Mouse (Mus musculus): ENCODE measurements around the gene Kif11. TPM values are rescaled to one million over a fixed set of nuclear protein-coding genes. Genes with fewer than 3 reads are reported as not detected.

The Kif11 gene
- total and polyA plus RNA-seq, 2 experiments from 2014 or later = 10.8 to 31.4 TPM

- Histone ChIP-seq H3K27me3 (ENCODE audit: control insufficient read depth, insufficient read depth, low read length) (peaks cover 89% of the 10 kb centered on the region), H3K36me3 (replicated peaks; ENCODE audit: control insufficient read depth, insufficient read depth, low read length) (no peaks in the 10 kb centered on the region), H3K9ac (replicated peaks; ENCODE audit: low read depth, low read length) (no peak overlapping the region), H3K27ac (ENCODE audit: low read depth) (no peak overlapping the region), H3K4me2 (ENCODE audit: low read depth, low read length) (no peak overlapping the region), H3K9me3 (replicated peaks; ENCODE audit: control insufficient read depth, low read length) (no peaks in the 10 kb centered on the region), H3K4me3 (ENCODE audit: low read depth, low read length) (peak overlapping the region; percentile 64; the same call in 1 of the 2 replicates), H3K4me1 (ENCODE audit: control insufficient read depth, insufficient read depth) (no peaks in the 10 kb centered on the region)
- ATAC-seq (ENCODE audit: insufficient read depth, low read depth) = no peak
- no peak for TF ChIP-seq CTCF (IDR thresholded peaks at IDR 0.05; ENCODE audit: low read depth)
- no peak for TF ChIP-seq EP300 (IDR thresholded peaks at IDR 0.05; ENCODE audit: low read depth)
- WGBS = 28% methylated on average over 16 of the region's 16 CpGs
- DNase-seq (ENCODE audit: low spot score) = no peak
Measured at GRCm38 (mm10) chr19:37432868-37433570, 56.8 kb downstream of the Kif11 start.

GRCm38 (mm10) chr19:37433895-37434262 is 57.7 kb downstream of the Kif11 start:
- H3K4me3 ChIP-seq (ENCODE audit: low read depth, low read length) = peak overlapping the region; percentile 64
- no peaks in the 10 kb centered on the region for H3K36me3 ChIP-seq (replicated peaks; ENCODE audit: control insufficient read depth, insufficient read depth, low read length)
- DNase-seq (ENCODE audit: low spot score) = no peak
- peak overlapping the region; percentile 78 for H3K4me2 ChIP-seq (ENCODE audit: low read depth, low read length)
- H3K27me3 ChIP-seq (ENCODE audit: control insufficient read depth, insufficient read depth, low read length) = peaks cover 87% of the 10 kb centered on the region
- no peak for ATAC-seq (ENCODE audit: insufficient read depth, low read depth)
- H3K9me3 ChIP-seq (replicated peaks; ENCODE audit: control insufficient read depth, low read length) = no peaks in the 10 kb centered on the region
- H3K27ac ChIP-seq (ENCODE audit: low read depth) = no peak overlapping the region
- no peak overlapping the region for H3K9ac ChIP-seq (replicated peaks; ENCODE audit: low read depth, low read length)
- no peaks in the 10 kb centered on the region for H3K4me1 ChIP-seq (ENCODE audit: control insufficient read depth, insufficient read depth)
- TF ChIP-seq EP300 (IDR thresholded peaks at IDR 0.05; ENCODE audit: low read depth) = no peak
- TF ChIP-seq CTCF (IDR thresholded peaks at IDR 0.05; ENCODE audit: low read depth) = no peak
- 4% methylated on average over 14 of the region's 14 CpGs for WGBS

- under 1% methylated on average over 61 of the region's 79 CpGs for WGBS
- no peaks in the 10 kb centered on the region for H3K9me3 ChIP-seq (replicated peaks; ENCODE audit: control insufficient read depth, low read length)
- ATAC-seq (ENCODE audit: insufficient read depth, low read depth) (peak; percentile 77), DNase-seq (ENCODE audit: low spot score) (peak; percentile 49)
- TF ChIP-seq EP300 (IDR thresholded peaks at IDR 0.05; ENCODE audit: low read depth) = no peak
- no peak for TF ChIP-seq CTCF (IDR thresholded peaks at IDR 0.05; ENCODE audit: low read depth)
- H3K27me3 ChIP-seq (ENCODE audit: control insufficient read depth, insufficient read depth, low read length) = peaks cover 87% of the 10 kb centered on the region
- H3K4me3 ChIP-seq (ENCODE audit: low read depth, low read length) = peak within 1 kb of the TSS; percentile 64
- H3K4me1 ChIP-seq (ENCODE audit: control insufficient read depth, insufficient read depth) = no peaks in the 10 kb centered on the region
- no peaks in the 10 kb centered on the region for H3K36me3 ChIP-seq (replicated peaks; ENCODE audit: control insufficient read depth, insufficient read depth, low read length)
- peak within 1 kb of the TSS; percentile 70 for H3K9ac ChIP-seq (replicated peaks; ENCODE audit: low read depth, low read length)
- peak within 1 kb of the TSS; percentile 78 for H3K4me2 ChIP-seq (ENCODE audit: low read depth, low read length)
- peak within 1 kb of the TSS; percentile 91 for H3K27ac ChIP-seq (ENCODE audit: low read depth)
Measured at GRCm38 (mm10) chr19:37434263-37434951, 58.2 kb downstream of the Kif11 start, which contains the start of gene Hhex. Gene Hhex (plus strand): TSS chr19:37434810.

- H3K9ac ChIP-seq (replicated peaks; ENCODE audit: low read depth, low read length) = peak overlapping the region; percentile 70
- H3K36me3 ChIP-seq (replicated peaks; ENCODE audit: control insufficient read depth, insufficient read depth, low read length) = no peaks in the 10 kb centered on the region
- no peak for TF ChIP-seq CTCF (IDR thresholded peaks at IDR 0.05; ENCODE audit: low read depth)
- peak; percentile 97 for TF ChIP-seq EP300 (IDR thresholded peaks at IDR 0.05; ENCODE audit: low read depth)
- H3K4me1 ChIP-seq (ENCODE audit: control insufficient read depth, insufficient read depth) = no peaks in the 10 kb centered on the region
- DNase-seq (ENCODE audit: low spot score) = peak; percentile 78
- WGBS = 2% methylated on average over 75 of the region's 77 CpGs
- ATAC-seq (ENCODE audit: insufficient read depth, low read depth) = peak; percentile 66
- H3K27me3 ChIP-seq (ENCODE audit: control insufficient read depth, insufficient read depth, low read length) = peaks cover 89% of the 10 kb centered on the region
- peak overlapping the region; percentile 91 for H3K27ac ChIP-seq (ENCODE audit: low read depth)
- no peaks in the 10 kb centered on the region for H3K9me3 ChIP-seq (replicated peaks; ENCODE audit: control insufficient read depth, low read length)
- peak overlapping the region; percentile 64 for H3K4me3 ChIP-seq (ENCODE audit: low read depth, low read length)
- H3K4me2 ChIP-seq (ENCODE audit: low read depth, low read length) = peak overlapping the region; percentile 78
Measured at GRCm38 (mm10) chr19:37435041-37435852, 59.0 kb downstream of the Kif11 start.

GRCm38 (mm10) chr19:37435853-37436174 is 59.6 kb downstream of the Kif11 start:
- H3K4me3 ChIP-seq (ENCODE audit: low read depth, low read length) = peak overlapping the region; percentile 64
- peak overlapping the region; percentile 78 for H3K4me2 ChIP-seq (ENCODE audit: low read depth, low read length)
- ATAC-seq (ENCODE audit: insufficient read depth, low read depth) = no peak
- H3K4me1 ChIP-seq (ENCODE audit: control insufficient read depth, insufficient read depth) = no peaks in the 10 kb centered on the region
- peak overlapping the region; percentile 91; the same call in 1 of the 2 replicates for H3K27ac ChIP-seq (ENCODE audit: low read depth)
- no peak for TF ChIP-seq CTCF (IDR thresholded peaks at IDR 0.05; ENCODE audit: low read depth)
- no peak for TF ChIP-seq EP300 (IDR thresholded peaks at IDR 0.05; ENCODE audit: low read depth)
- H3K36me3 ChIP-seq (replicated peaks; ENCODE audit: control insufficient read depth, insufficient read depth, low read length) = no peaks in the 10 kb centered on the region
- peaks cover 84% of the 10 kb centered on the region for H3K27me3 ChIP-seq (ENCODE audit: control insufficient read depth, insufficient read depth, low read length)
- no peaks in the 10 kb centered on the region for H3K9me3 ChIP-seq (replicated peaks; ENCODE audit: control insufficient read depth, low read length)
- WGBS = 14% methylated on average over 10 of the region's 10 CpGs
- no peak for DNase-seq (ENCODE audit: low spot score)
- no peak overlapping the region for H3K9ac ChIP-seq (replicated peaks; ENCODE audit: low read depth, low read length)
